Mouse (Mus musculus) ovary, postnatal 10 days (tissue): Measurements from ENCODE around the gene Cenpa.
"Not testable (repeated sequence)": the region's sequence is repeated elsewhere in the genome, so short reads cannot be mapped to it uniquely, and the experiment has no call there.

ENCODE experiments used
- DNase-seq: peaks from one replicate; pipeline ENCODE4 v3.0.0; 2022; ENCODE audit warnings: low spot score

Cenpa gene

GRCm38 (mm10) chr5:30681970-30682369 is 15.4 kb downstream of the Cenpa start:
- DNase-seq: no peak

GRCm38 (mm10) chr5:30682967-30683600 is 16.5 kb downstream of the Cenpa start:
- DNase-seq: no peak

GRCm38 (mm10) chr5:30683993-30684392 is 17.4 kb downstream of the Cenpa start:
- no peak for DNase-seq

DNA sequence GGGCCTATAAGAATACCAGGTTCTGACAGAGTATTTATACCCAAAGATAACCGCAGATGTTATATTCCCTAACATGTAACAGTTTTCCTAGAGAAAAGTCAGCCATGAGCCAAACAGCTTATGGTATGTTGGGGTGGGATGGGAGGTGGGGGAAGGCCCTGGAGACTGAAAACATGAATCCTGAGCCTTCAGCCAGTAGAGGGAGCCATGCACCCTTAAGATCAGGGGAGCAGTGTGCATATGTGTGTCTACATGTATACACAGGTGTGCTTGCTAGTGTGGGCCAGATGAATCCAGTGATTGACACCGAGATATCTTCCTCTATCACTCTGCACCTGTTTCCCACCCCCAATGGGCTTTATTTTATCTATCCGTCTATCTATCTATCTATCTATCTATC is 20.2 kb downstream of the Cenpa start:
- no peak for DNase-seq

DNA sequence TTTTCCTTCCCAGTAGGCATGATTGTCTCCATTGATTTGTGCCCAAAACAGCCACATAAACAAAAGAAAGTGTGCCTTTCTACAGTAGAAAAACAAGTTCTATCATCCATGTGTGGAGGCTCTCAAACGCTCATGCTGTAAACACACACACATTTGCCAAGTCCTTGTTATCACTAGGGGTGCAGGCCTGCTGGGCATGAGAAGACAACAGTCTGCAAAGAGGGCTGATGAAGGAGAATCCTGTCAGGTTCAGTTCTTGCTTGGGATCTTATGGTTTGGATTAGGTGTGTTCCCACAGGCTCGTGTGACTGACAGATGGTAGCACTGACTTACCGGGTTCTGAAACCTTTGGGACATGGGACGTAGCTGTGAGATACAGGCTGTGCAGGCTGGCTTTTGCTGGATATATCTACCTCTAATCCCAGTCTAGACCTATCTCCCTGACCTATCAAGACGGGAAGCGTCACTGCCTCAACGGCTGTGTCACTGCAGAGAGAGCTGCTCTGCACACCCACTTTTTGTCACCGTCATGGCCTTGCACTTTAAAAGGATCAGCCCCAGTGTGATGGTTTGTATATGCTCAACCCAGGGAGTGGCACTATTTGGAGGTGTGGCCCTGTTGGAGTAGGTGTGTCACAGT is 33.9 kb downstream of the Cenpa start:
- DNase-seq: no peak

DNA sequence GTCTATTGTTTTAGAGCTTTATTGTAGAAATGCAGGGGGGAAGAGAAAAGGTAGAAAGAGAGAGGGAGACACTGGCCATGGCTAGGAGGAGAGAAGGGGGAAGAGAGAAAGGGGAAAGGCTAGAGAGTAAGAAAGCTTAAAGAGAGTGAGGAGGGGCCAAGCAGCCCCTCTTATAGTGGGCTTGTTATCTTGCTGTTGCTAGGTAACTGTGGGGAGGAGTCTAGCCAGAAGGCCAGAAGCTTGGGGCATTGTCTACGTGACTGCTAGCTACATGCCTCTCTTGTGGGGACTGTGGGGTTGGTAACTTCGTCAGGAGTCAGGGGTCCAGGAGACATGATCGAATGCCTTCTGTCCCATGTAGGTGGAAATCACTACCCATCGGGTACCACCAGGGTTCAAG is 34.8 kb downstream of the Cenpa start:
- not testable (repeated sequence) for DNase-seq

- DNase-seq: no peak
Measured at GRCm38 (mm10) chr5:30701866-30702265, 35.3 kb downstream of the Cenpa start.

GRCm38 (mm10) chr5:30709744-30710383 is 43.3 kb downstream of the Cenpa start:
- DNase-seq: no peak

DNA sequence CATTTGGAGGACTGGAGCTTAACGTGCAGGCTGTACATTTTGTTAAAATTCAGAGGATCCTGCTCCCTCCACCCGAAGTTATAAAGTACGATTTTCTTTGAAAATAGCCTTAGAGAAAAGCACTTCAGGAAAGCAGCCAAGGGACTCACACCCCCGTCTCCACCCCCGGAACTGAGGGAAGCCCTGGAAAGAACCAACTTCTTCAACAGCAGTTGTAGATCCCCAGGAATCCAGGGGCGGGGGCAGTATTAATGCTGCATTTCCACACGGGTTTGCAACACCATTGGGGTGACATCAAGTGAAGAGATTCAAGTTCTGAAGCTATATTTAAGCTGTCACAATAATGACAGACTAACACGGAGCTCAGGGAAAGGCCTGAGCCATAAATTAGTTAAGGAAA is 43.9 kb downstream of the Cenpa start:
- no peak for DNase-seq

DNA sequence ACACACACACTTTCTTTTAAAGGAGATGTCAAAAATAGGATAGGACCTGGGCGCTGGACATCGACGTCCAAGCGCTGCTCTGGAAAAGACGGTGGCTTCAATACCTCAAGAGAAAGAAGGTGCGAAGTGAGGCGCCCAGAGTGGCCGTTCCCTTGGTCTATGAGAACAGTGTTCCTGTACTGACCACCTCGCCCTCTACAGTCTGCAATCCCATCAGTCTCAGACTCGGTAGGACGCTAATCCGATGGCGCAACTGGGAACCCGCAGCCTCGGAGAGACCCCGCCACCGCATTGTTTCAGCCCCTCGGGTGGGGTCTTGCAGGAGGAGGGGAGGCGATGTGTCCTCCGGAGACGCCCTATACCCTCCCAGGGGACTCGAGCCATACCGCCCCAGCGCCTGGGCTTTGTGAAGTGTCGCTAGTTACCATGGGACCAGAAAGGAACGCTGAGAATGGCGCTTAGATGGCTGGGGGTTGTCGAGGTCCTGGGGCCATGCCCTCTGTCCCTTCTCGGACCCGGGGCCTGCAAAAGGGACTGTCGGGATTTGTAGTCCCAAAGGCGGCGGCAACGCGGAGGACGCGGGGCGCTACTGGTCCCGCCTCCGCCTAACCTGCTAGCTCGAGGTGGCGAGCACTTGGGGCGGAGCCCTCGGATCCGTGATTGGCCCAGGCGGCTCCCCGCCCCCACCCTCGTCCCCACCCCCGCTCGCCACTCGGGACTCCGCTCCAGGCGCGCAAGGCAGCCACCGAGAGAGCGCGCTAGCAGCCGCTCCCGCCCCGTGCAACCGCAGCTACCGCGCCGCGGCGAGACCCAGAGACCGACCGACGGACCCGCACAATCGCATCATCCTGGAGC is 44.8 kb downstream of the Cenpa start, which contains the start of gene Dpysl5:
Gene Dpysl5, plus strand, starts transcription at position 418 of the 855 bp plus-strand sequence.
- DNase-seq: peak; percentile 29

- no peak for DNase-seq
Measured at GRCm38 (mm10) chr5:30712002-30712390, 45.4 kb downstream of the Cenpa start.

DNA sequence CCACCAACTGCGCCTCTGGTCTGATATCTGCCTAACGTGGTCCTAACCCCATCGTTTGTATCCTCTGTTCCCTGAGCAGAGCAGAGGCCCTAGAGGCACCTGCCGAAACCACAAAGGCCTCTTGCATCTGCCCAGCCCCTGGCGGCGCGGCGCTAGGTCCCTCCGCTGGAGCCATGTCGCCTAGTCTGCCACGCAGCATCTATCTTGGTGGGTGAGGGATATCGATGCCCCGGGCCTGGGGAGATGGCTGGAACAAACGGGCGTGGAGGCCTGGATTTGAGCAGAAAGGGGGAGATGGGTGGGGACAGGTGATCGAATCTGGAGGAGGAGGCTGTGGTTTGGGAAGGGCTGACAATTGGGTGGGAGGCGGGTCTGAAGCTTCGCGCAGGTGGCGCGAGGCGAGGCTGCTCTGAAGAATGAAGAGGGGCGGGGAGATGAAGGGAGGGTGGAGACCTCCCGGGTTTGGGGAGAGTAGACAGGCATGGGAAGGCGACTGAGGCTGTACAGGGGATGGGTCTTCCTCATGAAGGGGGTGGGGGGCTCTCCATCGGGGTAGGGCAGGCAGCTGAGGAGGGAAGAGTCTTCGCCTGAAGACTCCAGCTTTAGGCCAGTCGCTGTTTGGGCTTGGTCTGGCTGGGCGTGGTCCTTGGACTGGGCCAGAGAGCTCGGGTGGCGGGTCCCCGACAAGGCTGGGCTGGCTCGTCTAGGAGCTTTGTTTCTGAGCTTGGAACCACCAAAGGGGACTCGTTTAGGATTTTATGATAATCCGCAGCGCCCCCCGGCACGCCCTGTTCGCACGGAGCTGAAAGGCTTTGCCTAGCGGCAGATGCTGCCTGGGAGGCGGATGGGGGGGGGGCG is 46.1 kb downstream of the Cenpa start:
- DNase-seq: no peak

DNA sequence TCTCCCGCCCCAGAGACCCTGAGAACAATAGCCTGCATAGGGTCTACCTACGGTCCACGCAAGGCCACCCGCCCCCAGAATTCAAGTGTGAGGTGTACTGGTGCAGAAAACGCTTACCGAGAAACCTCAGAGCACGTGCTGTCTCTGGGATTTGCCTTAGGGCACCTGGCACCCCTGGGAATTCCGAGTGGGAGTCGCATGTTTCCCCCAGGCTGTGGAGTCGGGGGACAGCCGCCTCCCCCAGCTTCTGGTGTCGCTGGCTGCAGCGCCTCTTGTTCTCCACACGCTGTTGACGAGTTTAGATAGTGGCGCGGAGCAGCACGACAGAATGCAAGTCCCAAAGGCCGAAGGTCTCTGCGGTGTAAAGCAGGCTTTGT is 46.7 kb downstream of the Cenpa start:
- no peak for DNase-seq

GRCm38 (mm10) chr5:30713691-30714090 is 47.1 kb downstream of the Cenpa start:
- no peak for DNase-seq

DNA sequence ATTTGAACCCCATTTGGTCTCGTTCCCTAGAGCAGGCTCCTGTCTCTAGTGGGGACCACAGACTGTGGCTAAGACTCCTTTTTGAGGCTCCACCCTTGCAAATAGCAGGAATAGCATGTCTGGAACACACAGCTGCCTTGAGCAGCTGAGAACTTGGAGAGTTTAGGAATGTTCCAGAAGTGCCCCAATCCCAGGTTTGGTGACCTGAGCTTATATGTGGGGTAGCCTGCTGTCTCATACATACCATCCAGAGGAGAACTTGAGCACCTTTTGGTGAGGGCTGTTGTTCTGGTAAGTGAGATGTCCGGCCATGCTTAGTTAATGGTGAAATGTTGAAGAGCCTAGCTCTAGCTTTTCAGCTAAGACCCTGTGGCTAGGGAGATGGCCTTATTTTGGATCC is 49.7 kb downstream of the Cenpa start:
- DNase-seq: no peak

- no peak for DNase-seq
Measured at GRCm38 (mm10) chr5:30717506-30717905, 50.9 kb downstream of the Cenpa start.

- no peak for DNase-seq
Measured at GRCm38 (mm10) chr5:30717991-30718703, 51.6 kb downstream of the Cenpa start.

GRCm38 (mm10) chr5:30721935-30722334 is 55.4 kb downstream of the Cenpa start:
- DNase-seq: no peak
